Mouse (Mus musculus): ENCODE results near the gene Serhl.

DNA sequence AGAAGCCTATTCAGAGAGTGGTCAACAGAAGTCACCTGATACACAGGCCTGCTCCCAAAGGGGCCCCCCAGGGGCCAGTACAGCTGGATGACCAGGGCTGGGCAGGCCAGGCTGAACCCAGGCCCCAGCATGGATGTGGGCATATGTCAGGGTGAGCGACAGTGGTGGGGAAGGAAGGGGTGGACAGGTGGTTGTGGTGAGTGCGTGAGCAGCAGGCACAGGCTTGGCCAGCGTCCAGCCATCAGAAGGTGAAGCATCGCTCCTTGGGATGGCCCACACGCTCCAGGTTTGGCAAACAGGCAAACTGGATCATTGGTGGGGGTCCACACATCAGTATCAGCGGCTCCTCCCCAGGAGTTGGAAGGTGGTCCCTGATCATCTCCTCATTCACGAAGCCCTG is 65.0 kb downstream of the Serhl start:
- no peak for TF ChIP-seq CTCF (IDR thresholded peaks at IDR 0.05)
- TF ChIP-seq POLR2A (IDR thresholded peaks at IDR 0.05; ENCODE audit: insufficient read depth, low read depth, low read length) = no peak
- no peak for TF ChIP-seq EP300 (IDR thresholded peaks at IDR 0.05; ENCODE audit: insufficient read depth, low read depth, low read length)

All from heart, adult 2 months (tissue).